Mouse (Mus musculus): Measurements from ENCODE around the gene Gpr39. TPM values are rescaled to one million over a fixed set of nuclear protein-coding genes. Genes with fewer than 3 reads are reported as not detected.
"Not testable (repeated sequence)": the region's sequence is repeated elsewhere in the genome, so short reads cannot be mapped to it uniquely, and the experiment has no call there.

Gene Gpr39
- not detected in 2 replicates for polyA plus RNA-seq (2011; ENCODE audit: insufficient read depth, insufficient read length, low replicate concordance, missing spikeins)

DNA sequence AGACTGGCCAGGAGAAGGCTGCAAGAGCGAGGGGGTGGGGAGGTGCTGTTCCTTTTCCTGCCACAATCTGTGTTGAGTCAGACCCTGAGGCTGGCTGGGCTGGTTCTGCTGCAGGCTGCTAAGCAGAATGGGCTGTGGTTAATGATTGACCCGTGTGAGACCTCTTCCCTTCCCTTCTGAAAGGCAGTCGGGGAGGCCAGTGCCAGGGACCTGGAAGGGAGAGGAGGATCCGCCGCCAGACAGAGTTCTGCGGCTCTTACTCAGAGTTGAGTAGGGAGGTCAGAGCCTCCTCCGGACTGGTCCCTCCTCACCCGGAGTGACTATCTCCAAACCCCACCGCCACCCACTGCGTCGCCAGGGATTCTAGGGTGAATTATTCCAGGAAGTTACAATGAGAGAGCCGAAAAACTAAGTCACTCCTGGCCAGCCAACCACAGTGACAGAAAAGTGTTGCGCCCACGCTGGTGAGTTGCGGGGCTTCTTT is at the start of gene Gpr39:
Gpr39 (plus strand) TSS at position 206 of the 484 bp plus-strand sequence.
- WGBS = 17% methylated on average over 15 of the region's 15 CpGs
- H3K4me3 ChIP-seq (replicated peaks; ENCODE audit: control insufficient read depth, low read depth, low read length) = no peak within 1 kb of the TSS
- TF ChIP-seq CTCF (IDR thresholded peaks at IDR 0.05; ENCODE audit: control insufficient read depth, insufficient read depth, low read length) (no peak), POLR2A (IDR thresholded peaks at IDR 0.05; ENCODE audit: borderline replicate concordance, control insufficient read depth, low read depth, low read length) (no peak)
- H3K4me1 ChIP-seq (ENCODE audit: control insufficient read depth, insufficient read depth, low read length) = no peaks in the 10 kb centered on the region; the same call in 1 of the 2 replicates
- no peak within 1 kb of the TSS for H3K27ac ChIP-seq (ENCODE audit: control insufficient read depth, insufficient read depth, low read depth, low read length, poor library complexity)

GRCm38 (mm10) chr1:125639501-125640253 is 37.1 kb upstream of the Gpr39 start:
- H3K4me3 ChIP-seq (replicated peaks; ENCODE audit: control insufficient read depth, low read depth, low read length) = no peak overlapping the region
- WGBS = 82% methylated on average over 8 of the region's 8 CpGs

GRCm38 (mm10) chr1:125643643-125644042 is 33.2 kb upstream of the Gpr39 start:
- 32% methylated on average over 1 of the region's 1 CpGs for WGBS
- H3K4me3 ChIP-seq (replicated peaks; ENCODE audit: control insufficient read depth, low read depth, low read length) = no peak overlapping the region
- no peak overlapping the region for H3K27ac ChIP-seq (ENCODE audit: control insufficient read depth, insufficient read depth, low read depth, low read length, poor library complexity)
- TF ChIP-seq CTCF (IDR thresholded peaks at IDR 0.05; ENCODE audit: control insufficient read depth, insufficient read depth, low read length) = no peak
- no peak for TF ChIP-seq POLR2A (IDR thresholded peaks at IDR 0.05; ENCODE audit: borderline replicate concordance, control insufficient read depth, low read depth, low read length)
- no peaks in the 10 kb centered on the region for H3K4me1 ChIP-seq (ENCODE audit: control insufficient read depth, insufficient read depth, low read length)

More at GRCm38 (mm10) chr1:125639501-125640253, 37.1 kb upstream of the Gpr39 start:
- TF ChIP-seq CTCF (IDR thresholded peaks at IDR 0.05; ENCODE audit: control insufficient read depth, insufficient read depth, low read length) (no peak), POLR2A (IDR thresholded peaks at IDR 0.05; ENCODE audit: borderline replicate concordance, control insufficient read depth, low read depth, low read length) (no peak)
- no peak overlapping the region for H3K27ac ChIP-seq (ENCODE audit: control insufficient read depth, insufficient read depth, low read depth, low read length, poor library complexity)
- no peaks in the 10 kb centered on the region for H3K4me1 ChIP-seq (ENCODE audit: control insufficient read depth, insufficient read depth, low read length)

DNA sequence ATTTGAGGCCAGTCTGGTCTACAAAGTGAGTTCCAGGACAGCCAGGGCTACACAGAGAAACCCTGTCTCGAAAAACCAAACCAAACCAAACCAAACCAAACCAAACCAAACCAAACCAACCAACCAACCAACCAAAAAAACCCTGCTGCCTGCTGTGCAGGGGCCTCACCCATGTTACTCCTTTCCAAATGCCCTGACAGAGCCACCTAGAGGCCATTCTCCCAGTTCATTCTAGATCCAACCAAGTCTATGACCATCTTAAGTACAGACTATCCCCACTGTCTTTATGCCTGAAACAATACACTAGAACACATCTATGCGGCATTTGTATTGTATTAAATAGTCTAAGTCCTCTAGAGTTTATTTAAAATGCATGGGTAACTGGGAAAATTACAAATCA is 30.0 kb upstream of the Gpr39 start:
- not testable (repeated sequence) for H3K27ac ChIP-seq (ENCODE audit: control insufficient read depth, insufficient read depth, low read depth, low read length, poor library complexity); H3K4me1 ChIP-seq (ENCODE audit: control insufficient read depth, insufficient read depth, low read length); H3K4me3 ChIP-seq (replicated peaks; ENCODE audit: control insufficient read depth, low read depth, low read length)
- 81% methylated on average over 2 of the region's 2 CpGs for WGBS

GRCm38 (mm10) chr1:125648011-125648410 is 28.8 kb upstream of the Gpr39 start:
- Histone ChIP-seq H3K27ac (ENCODE audit: control insufficient read depth, insufficient read depth, low read depth, low read length, poor library complexity) (no peak overlapping the region), H3K4me1 (ENCODE audit: control insufficient read depth, insufficient read depth, low read length) (no peaks in the 10 kb centered on the region), H3K4me3 (replicated peaks; ENCODE audit: control insufficient read depth, low read depth, low read length) (no peak overlapping the region)
- TF ChIP-seq CTCF (IDR thresholded peaks at IDR 0.05; ENCODE audit: control insufficient read depth, insufficient read depth, low read length) (no peak), POLR2A (IDR thresholded peaks at IDR 0.05; ENCODE audit: borderline replicate concordance, control insufficient read depth, low read depth, low read length) (no peak)
- WGBS = 83% methylated on average over 4 of the region's 4 CpGs

- 87% methylated on average over 3 of the region's 3 CpGs for WGBS
- Histone ChIP-seq H3K27ac (ENCODE audit: control insufficient read depth, insufficient read depth, low read depth, low read length, poor library complexity) (no peak overlapping the region), H3K4me1 (ENCODE audit: control insufficient read depth, insufficient read depth, low read length) (no peaks in the 10 kb centered on the region), H3K4me3 (replicated peaks; ENCODE audit: control insufficient read depth, low read depth, low read length) (no peak overlapping the region)
- no peak for TF ChIP-seq POLR2A (IDR thresholded peaks at IDR 0.05; ENCODE audit: borderline replicate concordance, control insufficient read depth, low read depth, low read length)
- TF ChIP-seq CTCF (IDR thresholded peaks at IDR 0.05; ENCODE audit: control insufficient read depth, insufficient read depth, low read length) = no peak
Observed at GRCm38 (mm10) chr1:125649056-125649455, 27.7 kb upstream of the Gpr39 start.

DNA sequence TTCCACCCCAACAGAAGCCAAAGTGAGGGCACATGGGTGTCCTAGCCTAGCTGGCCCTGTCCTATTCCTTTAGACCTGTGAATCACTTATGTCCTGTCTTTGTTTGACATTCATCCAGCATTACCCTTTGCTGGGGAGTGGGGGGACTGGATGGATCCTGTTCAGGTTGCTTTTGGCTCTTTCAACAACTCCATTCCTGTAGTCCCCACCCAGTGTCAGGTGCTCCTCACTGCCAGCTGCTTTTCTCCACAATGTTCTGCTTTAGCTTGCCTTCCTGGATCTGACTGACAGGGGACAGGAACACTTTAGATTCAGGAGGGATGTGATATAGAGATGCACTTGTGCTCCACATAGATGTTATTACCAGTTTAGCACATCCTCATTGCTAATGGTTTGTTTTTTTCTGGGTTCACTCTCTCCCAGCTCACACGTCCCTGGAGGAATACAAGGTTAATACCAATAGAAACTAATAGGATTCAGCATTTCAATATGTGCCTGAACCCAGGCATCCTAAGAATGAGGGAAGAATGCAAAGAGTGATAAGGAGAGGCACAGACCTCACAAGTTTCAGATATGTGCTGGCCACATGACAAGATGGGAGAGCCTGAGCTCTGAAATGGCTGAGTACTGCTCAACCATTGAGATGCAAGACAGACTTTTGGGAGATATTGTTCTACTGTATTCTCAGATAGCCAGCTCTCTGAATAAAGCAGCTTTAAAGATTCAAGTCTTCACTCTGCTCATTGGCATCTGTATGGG is 23.8 kb upstream of the Gpr39 start:
- 69% methylated on average over 1 of the region's 1 CpGs for WGBS
- no peak overlapping the region for H3K27ac ChIP-seq (ENCODE audit: control insufficient read depth, insufficient read depth, low read depth, low read length, poor library complexity)
- H3K4me1 ChIP-seq (ENCODE audit: control insufficient read depth, insufficient read depth, low read length) = no peaks in the 10 kb centered on the region
- TF ChIP-seq CTCF (IDR thresholded peaks at IDR 0.05; ENCODE audit: control insufficient read depth, insufficient read depth, low read length) (no peak), POLR2A (IDR thresholded peaks at IDR 0.05; ENCODE audit: borderline replicate concordance, control insufficient read depth, low read depth, low read length) (no peak)
- no peak overlapping the region for H3K4me3 ChIP-seq (replicated peaks; ENCODE audit: control insufficient read depth, low read depth, low read length)

- 71% methylated on average over 5 of the region's 5 CpGs for WGBS
- TF ChIP-seq CTCF (IDR thresholded peaks at IDR 0.05; ENCODE audit: control insufficient read depth, insufficient read depth, low read length) (no peak), POLR2A (IDR thresholded peaks at IDR 0.05; ENCODE audit: borderline replicate concordance, control insufficient read depth, low read depth, low read length) (no peak)
- no peak overlapping the region for H3K27ac ChIP-seq (ENCODE audit: control insufficient read depth, insufficient read depth, low read depth, low read length, poor library complexity)
- H3K4me3 ChIP-seq (replicated peaks; ENCODE audit: control insufficient read depth, low read depth, low read length) = no peak overlapping the region
- H3K4me1 ChIP-seq (ENCODE audit: control insufficient read depth, insufficient read depth, low read length) = peaks cover 2% of the 10 kb centered on the region; the same call in 1 of the 2 replicates
Observed at GRCm38 (mm10) chr1:125657416-125657815, 19.4 kb upstream of the Gpr39 start.

All from bone marrow, adult 2 months (tissue).